Mouse (Mus musculus): ENCODE measurements at regions not wholly inside any gene's neighbourhood (a gene's known extent, or its start where the extent isn't known, plus 50 kb on each side); places are given as distances from the start of the nearest gene placed in this dataset.
A peak's percentile ranks its signal among the peaks of the same experiment; 100 is the strongest.
"Not testable (repeated sequence)": the region's sequence is repeated elsewhere in the genome, so short reads cannot be mapped to it uniquely, and the experiment has no call there.

DNA sequence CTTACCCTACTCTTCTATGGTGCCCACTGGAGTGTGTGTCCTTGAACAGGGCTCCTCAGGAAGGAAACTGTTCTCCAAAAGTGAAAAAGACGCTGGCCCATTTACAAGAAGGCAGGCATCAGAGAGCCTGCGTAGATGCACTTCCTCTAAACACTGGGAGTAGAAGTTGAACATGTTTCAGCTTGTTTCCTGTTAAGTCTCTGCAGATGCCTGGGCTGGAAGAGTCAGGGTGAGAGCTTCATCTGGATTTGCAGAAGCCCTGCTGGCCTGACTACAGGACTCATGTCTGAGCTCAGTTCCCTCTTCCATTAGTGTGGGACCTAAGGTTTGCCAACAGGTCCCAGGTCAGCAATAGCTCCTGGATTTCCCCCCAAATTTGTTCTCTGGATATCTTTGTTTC lies 54.7 kb upstream of the Nlrp1b start:
- no peak for ATAC-seq (ENCODE audit: low TSS enrichment)

DNA sequence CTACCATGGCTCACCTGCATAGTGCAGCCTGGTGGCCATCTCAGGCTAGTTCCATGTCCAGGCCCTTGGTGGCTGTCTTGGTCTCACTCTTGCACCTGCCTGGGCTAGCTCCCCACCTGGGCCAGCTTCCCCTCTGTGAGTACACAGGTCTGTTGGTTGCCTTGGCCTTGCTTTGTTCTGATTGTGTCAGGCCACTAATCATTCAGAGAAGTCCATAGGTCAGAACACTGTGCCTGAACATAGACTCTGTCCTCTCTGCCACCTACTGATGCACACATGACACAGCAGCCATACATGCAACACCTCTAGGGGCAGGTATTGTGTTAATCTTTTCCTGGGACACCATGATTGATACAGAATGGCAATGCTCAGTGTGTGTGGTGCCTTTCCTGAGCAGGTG lies 57.7 kb upstream of the Nlrp1b start:
- ATAC-seq (ENCODE audit: low TSS enrichment): not testable (repeated sequence)

DNA sequence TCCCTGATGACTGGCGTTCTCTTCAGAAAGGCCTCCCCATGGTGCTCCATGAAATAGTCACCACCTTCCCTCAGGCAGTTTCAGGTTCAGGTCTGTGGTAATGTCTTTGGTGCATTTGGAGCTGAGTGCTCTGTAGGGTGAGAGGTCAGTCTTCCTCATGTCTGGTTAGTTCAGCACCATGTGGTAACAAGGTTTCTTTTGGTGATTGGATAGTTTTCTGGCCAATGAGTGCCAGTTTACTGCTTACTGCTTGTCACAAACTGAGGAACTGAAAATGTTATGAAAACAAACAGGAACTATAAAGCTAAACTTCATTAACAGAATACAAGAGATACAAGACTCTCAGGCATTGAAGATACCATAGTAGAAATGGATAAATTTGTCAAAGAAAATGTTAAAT lies 59.0 kb upstream of the Nlrp1b start:
- no peak for ATAC-seq (ENCODE audit: low TSS enrichment)

DNA sequence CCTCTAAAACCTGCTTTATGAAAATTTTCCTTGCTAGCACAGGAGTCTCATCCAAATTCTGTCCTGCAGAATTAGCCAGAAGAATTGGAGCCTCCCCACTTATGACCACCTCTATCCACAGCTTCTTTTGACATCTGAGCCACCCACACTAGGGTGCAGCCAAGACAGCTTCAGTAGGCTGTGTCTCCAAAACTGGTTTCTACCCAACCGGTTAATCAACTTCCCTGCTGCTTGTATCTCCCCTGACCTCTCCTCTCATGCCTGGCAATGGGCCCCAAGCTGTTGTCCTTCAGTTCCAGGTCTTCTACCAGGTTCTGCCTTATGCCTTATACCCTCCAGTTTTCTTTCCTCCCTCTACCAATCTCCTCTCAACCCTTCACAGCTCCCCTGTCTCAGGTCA lies 68.9 kb upstream of the Nlrp1b start:
- ATAC-seq (ENCODE audit: low TSS enrichment): no peak

DNA sequence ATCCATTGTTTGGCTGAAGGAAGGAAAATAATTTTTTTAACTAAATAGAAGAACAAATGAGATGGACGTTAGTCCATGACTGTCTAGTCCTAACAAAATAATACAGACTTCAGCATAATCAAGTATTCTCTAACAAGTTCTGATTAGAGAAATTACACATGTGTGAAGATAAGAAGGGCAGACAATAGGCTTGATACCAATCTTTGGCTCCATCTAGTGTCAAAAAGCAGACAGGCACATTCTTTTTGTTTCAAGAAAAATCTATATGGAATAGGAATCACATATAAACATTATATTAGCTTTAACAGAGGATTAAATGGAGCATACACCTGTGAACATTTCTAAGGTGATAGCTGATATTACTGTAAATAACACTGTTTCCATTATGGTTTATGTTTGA lies 92.9 kb upstream of the Nlrp1b start:
- no peak for ATAC-seq (ENCODE audit: low TSS enrichment)

DNA sequence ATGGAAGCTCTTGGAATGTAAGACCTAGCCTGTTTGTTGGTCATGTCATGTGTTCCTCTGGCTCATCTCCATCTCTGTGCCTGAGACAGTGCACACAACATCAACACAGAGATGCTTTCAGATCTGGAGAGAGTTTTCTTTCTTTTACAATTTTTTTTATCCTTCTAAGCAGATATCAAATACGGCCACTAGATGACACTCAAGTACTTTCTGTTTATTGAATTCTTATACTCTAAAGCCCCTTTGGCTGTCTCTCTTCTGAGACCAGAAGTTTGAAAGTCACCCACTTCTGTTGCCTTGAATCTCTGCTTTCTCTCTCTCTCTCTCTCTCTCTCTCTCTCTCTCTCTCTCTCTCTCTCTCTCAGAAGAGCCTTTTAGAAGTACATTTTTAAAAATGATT lies 106.9 kb upstream of the Nlrp1b start:
- no peak for ATAC-seq (ENCODE audit: low TSS enrichment)

DNA sequence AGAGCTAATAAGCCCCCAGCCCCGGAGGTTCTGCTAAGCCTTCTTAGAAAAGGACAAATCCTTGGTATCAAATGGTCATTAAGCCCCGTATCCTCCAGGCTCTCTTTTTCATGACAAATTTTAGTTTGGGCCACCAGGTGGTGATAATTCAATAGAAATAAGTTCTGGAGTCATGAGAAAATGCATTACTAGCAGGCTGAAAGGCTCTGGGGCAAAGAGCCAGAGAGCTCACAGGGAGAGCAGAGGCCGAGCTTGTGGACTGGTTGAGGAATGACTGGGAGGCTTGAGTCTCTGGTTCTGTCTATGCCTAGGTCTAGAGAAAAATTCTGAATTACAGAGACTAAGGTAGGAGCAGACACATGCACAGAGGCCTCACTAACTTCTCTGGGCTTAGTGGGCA lies 115.5 kb upstream of the Nlrp1b start:
- no peak for ATAC-seq (ENCODE audit: low TSS enrichment)

DNA sequence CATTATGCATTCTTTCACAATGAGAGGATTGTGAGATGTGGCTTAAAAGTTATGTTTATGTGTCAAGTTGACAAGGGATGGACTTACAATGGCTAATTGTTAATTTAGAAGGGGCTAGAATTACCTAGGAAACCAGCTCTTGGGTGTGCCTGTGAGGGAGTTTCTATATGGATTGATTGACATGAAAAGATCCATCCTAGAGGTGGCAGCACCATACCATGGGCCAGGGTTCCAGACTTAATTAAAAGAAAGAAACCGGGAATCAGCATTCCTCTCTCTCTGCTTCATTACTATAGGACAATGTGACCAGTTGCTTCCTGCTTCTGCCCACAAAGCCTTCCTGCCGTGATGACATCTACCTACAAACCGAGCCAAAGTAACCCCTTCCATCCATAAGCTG lies 126.6 kb upstream of the Nlrp1b start:
- ATAC-seq (ENCODE audit: low TSS enrichment): no peak

DNA sequence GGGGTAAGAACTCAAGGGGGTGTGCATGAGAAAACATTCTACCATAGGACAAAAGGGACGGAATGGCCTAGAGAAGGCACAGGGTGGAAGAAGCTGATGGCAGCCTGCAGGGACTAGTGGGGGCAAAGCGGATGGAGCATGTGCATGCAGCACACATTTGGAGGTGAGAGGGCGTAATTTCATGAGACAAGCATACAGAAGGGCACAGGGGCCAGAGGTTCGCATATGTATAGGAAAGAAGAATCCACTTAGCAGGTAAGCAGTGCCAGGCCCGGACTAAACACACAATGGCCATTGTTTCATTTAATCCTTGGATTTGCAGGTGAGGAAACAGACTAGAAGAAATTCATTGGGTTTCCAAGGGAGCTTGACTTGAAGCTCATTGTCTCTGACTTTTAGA lies 130.3 kb upstream of the Nlrp1b start:
- ATAC-seq (ENCODE audit: low TSS enrichment): no peak

DNA sequence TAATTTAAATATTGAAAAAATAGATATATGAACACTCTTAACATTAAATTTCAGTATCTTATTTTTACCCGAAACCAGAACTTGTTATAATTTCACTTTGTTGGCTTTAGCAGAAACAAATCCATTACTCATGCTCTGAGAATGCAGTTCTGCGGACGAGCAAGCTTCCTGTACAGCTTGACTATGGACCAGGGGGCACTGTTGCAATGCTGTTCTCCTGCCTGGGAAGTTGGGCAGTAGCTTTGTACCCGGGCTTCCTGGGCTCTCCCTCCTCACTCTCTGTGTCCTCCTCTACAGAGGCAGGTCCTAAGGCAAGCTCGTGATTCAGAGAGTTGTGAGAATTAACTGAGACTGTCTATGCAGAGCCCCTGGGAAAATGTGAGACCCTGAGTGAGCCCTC lies 141.3 kb upstream of the Nlrp1b start:
- no peak for ATAC-seq (ENCODE audit: low TSS enrichment)

DNA sequence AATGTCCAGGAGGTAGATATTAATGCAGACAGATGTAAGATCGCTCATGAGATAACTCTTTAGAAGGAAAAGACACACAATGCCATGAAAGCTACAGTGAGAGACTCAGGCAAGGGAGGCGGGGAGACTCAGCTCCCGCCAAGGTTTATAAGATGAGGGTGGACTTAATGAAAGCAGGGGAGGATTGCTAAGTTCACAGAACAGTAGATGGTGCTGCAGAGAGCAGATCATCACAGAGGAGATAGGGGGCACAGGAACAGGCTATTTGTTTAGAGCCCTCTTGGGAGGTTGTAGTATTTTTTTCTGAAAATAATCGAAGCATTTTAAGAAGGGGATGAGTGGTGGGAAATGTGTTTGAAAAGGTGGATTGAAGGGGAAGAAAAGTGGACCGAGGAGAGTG lies 144.6 kb upstream of the Nlrp1b start:
- no peak for ATAC-seq (ENCODE audit: low TSS enrichment)

DNA sequence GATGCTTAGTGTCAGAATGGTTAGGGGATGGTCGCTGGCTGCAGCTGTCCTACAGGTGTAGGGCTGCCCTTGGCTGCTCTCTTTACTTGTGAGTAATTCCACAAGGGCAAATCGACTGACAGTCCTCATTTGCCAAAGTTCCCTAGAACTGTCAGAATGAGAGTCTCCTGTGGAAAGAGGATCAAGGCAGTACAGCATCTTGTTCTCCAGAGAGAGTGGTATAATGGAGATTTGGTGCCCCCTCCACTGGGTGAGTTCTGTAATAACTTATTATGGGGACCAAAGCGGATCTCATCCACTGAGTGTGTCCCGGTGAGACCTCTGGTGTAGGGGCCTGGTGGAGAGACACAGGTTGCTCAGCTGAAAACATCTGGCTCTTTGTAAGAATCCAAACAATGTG lies 157.9 kb upstream of the Nlrp1b start:
- ATAC-seq (ENCODE audit: low TSS enrichment): no peak

DNA sequence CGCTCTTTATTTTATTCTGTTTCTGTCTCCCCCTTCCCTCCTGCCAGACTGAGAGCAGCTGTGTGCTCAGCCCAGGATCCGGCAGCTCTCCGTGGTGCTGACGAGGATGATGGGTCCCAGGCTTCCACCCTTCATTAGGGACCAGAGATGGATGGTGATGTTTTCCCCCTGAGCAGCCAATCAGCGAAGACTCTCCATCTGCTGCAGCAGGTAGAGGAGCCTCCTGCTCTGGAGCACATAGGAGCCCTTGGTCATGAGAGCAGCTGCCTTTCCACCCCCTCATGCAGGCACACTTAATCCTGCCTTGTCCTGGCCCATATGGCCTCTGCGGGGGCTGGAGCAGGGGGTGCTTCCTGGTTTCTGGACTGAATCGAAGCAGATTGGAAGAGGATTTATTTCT lies 159.1 kb upstream of the Nlrp1b start:
- ATAC-seq (ENCODE audit: low TSS enrichment): peak; percentile 50; the same call in 1 of the 2 replicates

DNA sequence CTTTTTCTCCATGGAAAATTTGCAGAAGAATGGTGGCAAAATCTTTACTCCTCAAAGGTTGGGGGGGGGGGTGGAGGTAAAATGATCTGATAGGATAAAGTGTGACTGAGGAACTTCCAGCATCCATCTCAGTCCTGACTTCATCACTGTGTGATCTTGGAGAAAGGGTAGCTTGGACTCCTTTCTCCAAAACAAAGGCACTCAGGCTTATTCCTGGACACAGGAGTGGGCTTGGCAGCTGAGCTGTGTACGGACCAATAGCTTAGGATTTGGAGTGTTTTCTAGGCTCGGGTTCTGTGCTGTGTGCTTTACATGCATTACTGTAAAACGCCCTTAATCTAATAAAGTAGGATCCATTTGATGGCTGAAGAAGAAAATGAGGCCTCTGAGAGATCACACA lies 159.6 kb upstream of the Nlrp1b start:
- no peak for ATAC-seq (ENCODE audit: low TSS enrichment)

DNA sequence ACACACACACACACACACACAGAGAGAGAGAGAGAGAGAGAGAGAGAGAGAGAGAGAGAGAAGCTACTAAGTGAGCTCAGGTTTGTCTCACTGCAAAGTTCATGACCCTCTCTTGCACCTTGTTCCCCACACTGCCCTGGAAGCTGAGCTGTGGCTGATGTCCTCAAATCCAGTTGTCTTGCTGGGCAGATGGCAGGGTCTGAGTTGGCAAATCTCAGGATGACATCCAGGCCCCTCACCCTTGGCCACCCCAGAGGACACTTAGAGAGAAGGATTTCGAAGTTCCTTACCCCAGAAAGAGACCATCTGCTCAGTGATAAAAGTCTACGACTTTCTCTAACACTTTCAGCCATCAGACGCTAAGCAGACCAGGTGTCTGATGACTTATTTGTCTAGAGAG lies 160.1 kb upstream of the Nlrp1b start:
- no peak for ATAC-seq (ENCODE audit: low TSS enrichment)

DNA sequence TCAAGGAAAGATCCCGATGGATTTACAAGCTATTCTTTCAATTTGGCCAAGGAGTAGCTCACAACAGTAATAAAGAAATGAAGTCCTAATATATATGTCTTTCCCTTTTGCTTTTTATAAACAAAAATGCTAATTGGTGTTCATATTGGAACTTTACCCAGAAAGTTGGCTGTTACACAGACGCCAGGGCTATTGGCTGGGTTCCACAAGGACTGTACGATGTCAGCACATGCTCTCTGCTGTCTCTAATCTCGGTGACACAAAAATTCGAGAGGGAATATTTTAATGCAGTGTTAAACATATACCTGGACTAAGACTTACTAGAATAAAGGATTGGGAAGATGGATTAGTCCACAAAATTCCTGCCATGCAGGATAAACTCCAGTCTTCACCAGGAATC lies 162.9 kb upstream of the Nlrp1b start:
- ATAC-seq (ENCODE audit: low TSS enrichment): no peak

DNA sequence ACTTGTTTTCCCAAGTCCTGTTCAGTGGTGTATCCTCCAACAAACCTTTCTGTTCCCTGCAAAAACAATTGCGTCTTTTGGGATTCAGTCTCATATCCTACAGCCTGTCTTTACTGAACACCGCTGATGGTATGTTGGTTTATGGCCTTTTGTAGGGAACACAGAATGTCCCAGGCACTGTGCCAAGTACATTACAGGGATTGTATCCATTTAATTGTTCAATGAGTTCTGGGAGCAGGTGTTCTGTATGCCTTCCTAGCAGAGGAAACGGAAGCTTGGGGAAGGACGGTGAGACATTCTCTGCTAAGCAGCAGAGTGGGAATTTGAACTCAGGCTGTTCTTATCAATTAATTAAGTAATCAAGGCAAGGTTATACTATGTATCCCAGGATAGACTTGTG lies 164.5 kb upstream of the Nlrp1b start:
- no peak for ATAC-seq (ENCODE audit: low TSS enrichment)

DNA sequence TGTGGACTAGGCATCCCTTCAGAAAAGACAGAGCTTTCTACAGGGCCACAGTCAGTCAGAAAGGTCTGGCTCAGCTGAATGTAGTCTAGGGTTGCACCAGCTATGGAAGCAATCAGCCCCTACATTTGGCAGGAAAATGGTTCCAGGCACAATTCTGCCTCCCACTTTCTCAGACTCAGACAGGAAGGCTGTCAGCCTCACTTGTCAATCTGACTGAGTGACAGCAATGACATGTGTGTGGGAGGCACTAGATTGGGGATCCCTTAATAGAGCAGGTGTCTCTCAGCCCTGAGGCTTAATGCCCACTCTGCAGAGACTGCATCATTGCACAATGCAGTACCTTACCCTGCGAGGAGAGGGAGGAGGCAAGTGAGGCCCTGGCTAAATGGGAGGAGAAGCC lies 165.1 kb upstream of the Nlrp1b start:
- no peak for ATAC-seq (ENCODE audit: low TSS enrichment)

DNA sequence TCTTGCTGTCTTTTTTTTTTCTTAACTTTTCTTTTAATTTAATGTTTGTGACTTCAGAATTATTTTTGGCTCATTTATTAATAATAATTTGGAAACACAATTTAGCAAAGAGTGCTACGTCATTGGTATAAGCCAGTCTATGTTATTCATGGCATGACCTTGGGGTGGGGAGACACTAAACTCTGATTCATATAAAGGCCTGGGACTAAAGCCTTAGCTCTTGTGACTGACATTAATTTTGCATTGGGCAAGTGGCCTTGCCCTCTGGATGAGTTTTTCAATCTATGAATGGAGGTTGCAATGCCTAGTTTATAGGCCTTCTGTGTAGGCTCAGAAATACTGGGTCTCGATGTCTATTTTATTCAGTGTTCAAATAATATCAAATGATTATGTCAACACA lies 169.8 kb upstream of the Nlrp1b start:
- no peak for ATAC-seq (ENCODE audit: low TSS enrichment)

DNA sequence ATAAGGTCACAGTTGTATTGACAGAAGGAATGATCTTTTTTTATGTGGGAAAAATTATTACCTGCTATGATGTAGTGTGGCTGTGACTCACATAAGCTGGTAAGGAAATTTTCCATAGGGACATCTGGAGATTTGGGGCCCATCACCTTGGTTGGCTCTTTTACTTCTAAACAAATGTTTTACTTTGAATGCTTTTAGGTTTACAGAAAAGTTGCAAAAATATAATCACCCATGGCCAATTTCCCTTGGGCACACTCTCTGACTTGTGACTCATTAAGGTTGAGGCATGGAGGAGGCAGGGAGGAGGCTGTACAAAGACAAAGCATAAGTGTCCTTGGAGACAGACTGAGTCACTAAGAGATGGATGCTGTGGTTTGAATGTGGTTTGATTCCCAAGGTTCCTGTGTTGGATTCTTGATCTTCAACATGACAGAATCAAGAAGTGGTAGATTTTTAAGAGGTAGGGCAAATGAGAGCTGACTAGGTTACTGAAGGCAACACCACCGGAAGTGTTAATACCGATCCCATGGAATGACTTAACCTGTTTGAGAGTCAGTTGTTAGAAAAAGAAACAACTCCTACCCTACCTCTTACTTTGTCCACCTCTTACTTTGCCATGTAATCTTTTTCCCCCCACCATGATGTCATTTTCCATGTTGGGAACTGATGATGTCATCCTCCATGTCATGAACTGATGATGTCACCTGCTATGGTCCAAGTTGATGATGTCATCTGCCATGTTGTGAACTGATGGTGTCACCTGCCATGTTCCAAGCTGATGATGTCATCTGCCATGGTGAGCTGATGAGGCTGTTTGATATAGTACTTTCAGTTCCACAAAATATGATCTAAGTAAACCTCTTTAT lies 171.1 kb upstream of the Nlrp1b start:
- no peak for ATAC-seq (ENCODE audit: low TSS enrichment)

DNA sequence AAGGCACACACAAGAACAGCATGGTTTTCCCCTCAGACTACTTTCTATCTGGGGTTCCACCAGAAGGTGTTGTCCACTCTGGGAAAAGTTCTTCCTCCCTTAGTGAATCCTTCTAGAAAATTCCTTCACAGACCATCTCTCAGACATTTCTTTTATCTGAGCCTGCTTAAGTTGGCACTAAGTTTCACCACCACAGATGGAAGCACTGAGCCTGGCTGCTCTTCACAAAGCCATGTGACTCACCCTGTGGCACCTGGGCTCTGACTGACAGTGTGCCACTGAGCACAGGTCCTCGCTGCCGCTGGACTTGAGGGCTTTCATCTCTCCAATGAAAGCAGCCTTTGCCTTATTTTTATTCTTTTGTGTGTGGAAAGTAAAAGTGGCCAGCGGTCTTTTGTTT lies 173.8 kb upstream of the Nlrp1b start:
- ATAC-seq (ENCODE audit: low TSS enrichment): no peak

DNA sequence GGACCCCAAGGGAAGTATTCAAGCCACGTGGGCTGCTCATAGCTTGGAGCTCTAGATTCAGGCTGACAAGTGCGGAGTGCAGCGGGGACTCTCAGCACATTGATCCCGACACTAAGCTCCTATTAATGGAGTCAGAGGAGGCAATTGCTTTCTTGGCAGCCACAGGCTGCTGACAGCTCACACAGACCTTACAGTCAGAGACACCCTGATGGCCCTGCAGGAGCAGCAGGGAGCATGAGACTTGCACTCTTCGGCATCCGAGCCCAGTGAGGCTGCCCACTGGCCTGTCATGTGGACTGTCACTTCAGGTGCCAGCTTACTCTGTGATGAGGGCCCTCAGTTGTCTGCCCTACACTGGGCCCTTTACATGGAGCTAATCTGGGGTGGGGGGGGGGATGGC lies 176.5 kb upstream of the Nlrp1b start:
- ATAC-seq (ENCODE audit: low TSS enrichment): no peak

DNA sequence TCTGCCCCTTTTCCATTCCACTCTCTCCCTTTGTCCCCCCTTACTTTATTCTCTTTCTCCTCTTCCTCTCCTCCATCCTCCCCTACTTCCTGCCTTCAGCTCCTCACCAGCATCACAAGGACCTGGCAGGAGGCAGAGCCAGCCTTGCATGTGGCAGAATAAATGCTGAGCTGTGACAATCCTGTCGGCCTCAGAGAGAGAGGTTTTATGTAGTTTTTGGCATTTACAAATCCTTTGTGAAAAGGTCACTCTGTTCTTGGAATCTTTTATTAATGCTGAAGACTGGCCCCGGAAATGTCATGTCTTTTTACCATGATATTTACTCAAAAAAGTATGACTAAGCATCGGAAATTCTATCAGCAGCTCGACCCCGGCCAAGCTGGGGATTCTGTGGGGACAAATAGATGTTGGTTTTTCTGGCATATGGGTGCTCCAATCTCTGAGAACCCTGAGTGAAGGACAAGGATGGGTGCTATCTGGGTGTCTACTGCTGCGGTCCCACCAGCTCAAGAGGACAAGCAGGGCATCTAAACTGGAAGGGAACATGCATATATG lies 178.8 kb upstream of the Nlrp1b start:
- ATAC-seq (ENCODE audit: low TSS enrichment): no peak

DNA sequence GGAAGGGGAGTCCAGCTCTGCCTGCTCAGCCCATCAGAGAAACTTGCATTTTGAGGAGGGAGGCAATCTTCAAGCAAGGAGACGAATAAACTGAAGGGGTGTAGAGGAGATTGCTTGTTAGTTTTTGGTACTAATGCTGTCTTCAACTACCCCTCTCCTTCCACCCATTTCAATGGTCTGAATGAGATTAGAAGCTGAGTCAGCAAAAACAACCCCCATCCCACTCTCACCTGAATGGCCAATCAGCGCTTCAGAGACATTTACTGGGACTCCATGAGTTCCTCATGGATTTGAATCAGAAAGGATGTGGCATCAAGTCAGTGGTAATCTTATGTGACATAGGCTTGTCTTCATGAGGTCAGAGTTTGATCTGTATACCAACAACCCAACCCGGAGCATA lies 180.0 kb upstream of the Nlrp1b start:
- ATAC-seq (ENCODE audit: low TSS enrichment): no peak

Measured in frontal cortex, adult (tissue).